In the genomic region with DNA sequence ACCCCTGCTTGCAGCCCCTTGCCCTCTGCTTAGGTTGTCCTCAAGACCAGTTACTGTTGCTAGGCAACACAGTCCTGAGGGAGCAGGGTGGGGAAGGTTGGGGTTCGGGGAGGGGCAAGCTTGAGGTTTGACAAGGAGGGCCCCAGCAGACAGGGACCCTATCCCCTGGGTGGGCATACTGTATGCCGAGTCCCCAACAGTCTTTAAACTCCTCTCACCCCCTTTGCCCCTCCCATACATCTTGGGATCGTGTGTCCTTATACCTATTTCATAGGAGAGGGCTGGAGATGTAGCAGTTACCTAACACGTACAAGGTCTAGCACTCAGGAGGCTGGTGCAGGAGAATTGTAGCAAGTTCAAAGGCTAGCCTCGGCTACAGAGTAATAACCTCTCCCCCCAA, we compare ENCODE assay signal across 22 mouse cellular contexts. TPM values are rescaled to one million over a fixed set of nuclear protein-coding genes. Genes with fewer than 3 reads are reported as not detected.
DNase-seq lines count a peak whose midpoint lies in the region; ATAC-seq and TF ChIP-seq lines count a peak whose summit lies in the region.
"Had no signal": no experiment of that assay in that cellular context is flagged by ENCODE, and none has a peak within 500 bp of the region (broad histone marks: within the 10 kb centered on the region; RNA-seq: fewer than 3 reads in every experiment).

No protein-coding gene starts in this region.

- H3K4me2 ChIP-seq in hindbrain, embryonic 13.5 days = no peak overlapping the region
- H3K4me2 ChIP-seq in hindbrain, postnatal 0 days (ENCODE audit: low read depth, low read length) = no peak overlapping the region

- H3K4me3 ChIP-seq in gastrocnemius, adult 2 months = no peak overlapping the region
- H3K4me3 ChIP-seq in hindbrain, embryonic 13.5 days = no peak overlapping the region
- no peak overlapping the region for H3K4me3 ChIP-seq in hindbrain, postnatal 0 days (ENCODE audit: low read length)
- H3K4me3 ChIP-seq in testis, adult 2 months (ENCODE audit: control insufficient read depth, low read depth, low read length) = no peak overlapping the region

- H3K36me3 ChIP-seq in hindbrain, embryonic 13.5 days = no peaks in the 10 kb centered on the region
- H3K36me3 ChIP-seq in hindbrain, postnatal 0 days (ENCODE audit: insufficient read depth, low read length) = no peaks in the 10 kb centered on the region
- no peaks in the 10 kb centered on the region for H3K36me3 ChIP-seq in testis, adult 2 months (ENCODE audit: control insufficient read depth, insufficient read depth, low read length)
- H3K36me3 ChIP-seq: G1E had no signal

- no peak for TF ChIP-seq CTCF in gastrocnemius, adult 2 months (IDR thresholded peaks at IDR 0.05)
- TF ChIP-seq CTCF in hindbrain, postnatal 0 days (IDR thresholded peaks at IDR 0.05; ENCODE audit: low read depth) = no peak
- no peak for TF ChIP-seq CTCF in testis, adult 2 months (IDR thresholded peaks at IDR 0.05; ENCODE audit: control insufficient read depth, insufficient read depth, insufficient replicate concordance, low read depth, low read length)

- intact Hi-C loops in gastrocnemius, adult 2 months (cut with DNase I) = loop anchor here (5.0 kb wide), 1 partner anchor 196 kb away; no protein-coding TSS in a partner anchor
- intact Hi-C loops in heart, postnatal 36 days (cut with DNase I) = no loop called here

- TF ChIP-seq POLR2A in testis, adult 2 months (IDR thresholded peaks at IDR 0.05; ENCODE audit: control insufficient read depth, low read depth, low read length) = no peak

- no peak for DNase-seq in gastrocnemius, adult 2 months
- no peak for DNase-seq in gastrocnemius, postnatal 4 days (ENCODE audit: low spot score in 2 of 2)
- peak; percentile 90 for DNase-seq in heart, adult 11 months
- no peak for DNase-seq in heart, postnatal 36 days
- no peak for DNase-seq in hindbrain, postnatal 0 days (ENCODE audit: low spot score)
- DNase-seq in testis, postnatal 10 days (ENCODE audit: low spot score) = no peak
- DNase-seq: adrenal gland, adult 2 months; adrenal gland, adult 8-10 months; adrenal gland, postnatal 10 days; adrenal gland, postnatal 14 days; adrenal gland, postnatal 25 days; adrenal gland, postnatal 36 days; B cell, adult 2 months; cerebellum, adult 11 months; cerebellum, adult 11-12 months had no signal

- ATAC-seq in hindbrain, embryonic 13.5 days (ENCODE audit: low FRiP score) = peak; percentile 55; the same call in 1 of the 2 replicates
- no peak for ATAC-seq in hindbrain, postnatal 0 days
- ATAC-seq: activated CD4-positive, CD25-positive, alpha-beta regulatory T cell, adult 4 months; CD4-positive, CD25-positive, alpha-beta regulatory T cell, adult 4 months; Patski had no signal

- H3K9ac ChIP-seq in hindbrain, embryonic 13.5 days = no peak overlapping the region
- H3K9ac ChIP-seq in hindbrain, postnatal 0 days (replicated peaks; ENCODE audit: low read length) = no peak overlapping the region

- H3K27ac ChIP-seq in gastrocnemius, adult 2 months = peak overlapping the region; percentile 95
- no peak overlapping the region for H3K27ac ChIP-seq in hindbrain, embryonic 13.5 days
- no peak overlapping the region for H3K27ac ChIP-seq in hindbrain, postnatal 0 days
- H3K27ac ChIP-seq in testis, adult 2 months (ENCODE audit: control insufficient read depth, insufficient read depth, low read depth, low read length) = peak overlapping the region; percentile 37; the same call in 1 of the 2 replicates

- 85% methylated on average over 5 of the region's 5 CpGs for WGBS in hindbrain, embryonic 13.5 days
- WGBS in hindbrain, postnatal 0 days = 73% methylated on average over 5 of the region's 5 CpGs

- H3K9me3 ChIP-seq in hindbrain, embryonic 13.5 days = no peaks in the 10 kb centered on the region
- no peaks in the 10 kb centered on the region for H3K9me3 ChIP-seq in hindbrain, postnatal 0 days (ENCODE audit: low read length)
- H3K9me3 ChIP-seq: G1E had no signal

- H3K27me3 ChIP-seq in hindbrain, embryonic 13.5 days = no peaks in the 10 kb centered on the region
- H3K27me3 ChIP-seq in hindbrain, postnatal 0 days (ENCODE audit: insufficient read depth, low read length) = no peaks in the 10 kb centered on the region
- no peaks in the 10 kb centered on the region for H3K27me3 ChIP-seq in testis, adult 2 months (ENCODE audit: control insufficient read depth, insufficient read depth, low read length)
- H3K27me3 ChIP-seq: CH12.LX, Patski had no signal

- peaks cover 6% of the 10 kb centered on the region; the same call in 1 of the 2 replicates for H3K4me1 ChIP-seq in hindbrain, embryonic 13.5 days (replicated peaks)
- H3K4me1 ChIP-seq in hindbrain, postnatal 0 days (ENCODE audit: insufficient read depth, low read length) = no peaks in the 10 kb centered on the region
- H3K4me1 ChIP-seq in testis, adult 2 months (ENCODE audit: control insufficient read depth, insufficient read depth, low read length) = peaks cover 18% of the 10 kb centered on the region

RNA-seq across cellular contexts. Expression of a gene that starts 35.6 kb away (rescaled TPM):
- total RNA-seq in gastrocnemius, adult 2 months (2021) = 10 to 100 TPM; 29.5 to 41.7 TPM
- total RNA-seq in gastrocnemius, postnatal 4 days (2021) = 10 to 100 TPM; 30.8 to 33.2 TPM
- 10 to 100 TPM; 19.6 to 28.4 TPM for total RNA-seq in heart, postnatal 36 days (2021)
- 0.39 and 0.65 TPM in 2 replicates for polyA plus RNA-seq in hindbrain, embryonic 13.5 days (2015; fragmentation: Nextera tagmentation; extraction: Ambion mirVana)
- total RNA-seq in hindbrain, postnatal 0 days (2014; rRNA removed) = 0.07 and 0.52 TPM in 2 replicates
- polyA plus RNA-seq in hindbrain, postnatal 0 days (2015; fragmentation: Nextera tagmentation; extraction: Ambion mirVana) = 0.51 and 0.95 TPM in 2 replicates
- polyA plus RNA-seq in testis, adult 2 months (2012; rRNA removed) = 2.3 and 3.5 TPM in 2 replicates
- polyA plus RNA-seq: CD4-positive, CD25-positive, alpha-beta regulatory T cell, adult 4 months; G1E had no signal

RNA-seq across cellular contexts. Expression of a gene that starts 44.4 kb away (rescaled TPM):
- total RNA-seq in gastrocnemius, adult 2 months (2021) = 1 to 10 TPM; 3.7 to 7.1 TPM
- total RNA-seq in gastrocnemius, postnatal 4 days (2021) = 10 to 100 TPM; 22.6 to 25.7 TPM
- total RNA-seq in heart, postnatal 36 days (2021) = 10 to 100 TPM; 22.8 to 25.3 TPM
- polyA plus RNA-seq in hindbrain, embryonic 13.5 days (2015; fragmentation: Nextera tagmentation; extraction: Ambion mirVana) = 35.8 and 38.6 TPM in 2 replicates
- 42.9 and 43.1 TPM in 2 replicates for total RNA-seq in hindbrain, postnatal 0 days (2014; rRNA removed)
- 32.1 and 34.2 TPM in 2 replicates for polyA plus RNA-seq in hindbrain, postnatal 0 days (2015; fragmentation: Nextera tagmentation; extraction: Ambion mirVana)
- 4.2 and 5.8 TPM in 2 replicates for polyA plus RNA-seq in testis, adult 2 months (2012; rRNA removed)

Comparison
In these comparisons a context has a peak if more than half of its experiments do, and no peak if none do; other contexts are left out.
1. H3K27ac ChIP-seq: peak in gastrocnemius, adult 2 months (single experiment) and testis, adult 2 months (single experiment); none in hindbrain, embryonic 13.5 days (single experiment) and hindbrain, postnatal 0 days (single experiment).
2. RNA of a gene that starts 35.6 kb away (total RNA-seq): 29.5 to 41.7 TPM in gastrocnemius, adult 2 months, 30.8 to 33.2 TPM in gastrocnemius, postnatal 4 days and 19.6 to 28.4 TPM in heart, postnatal 36 days; 0.07 to 0.52 TPM in hindbrain, postnatal 0 days; every median in the first group is over 10 times any median in the second.